Mouse (Mus musculus): Measurements from ENCODE around the gene Tead1.

DNA sequence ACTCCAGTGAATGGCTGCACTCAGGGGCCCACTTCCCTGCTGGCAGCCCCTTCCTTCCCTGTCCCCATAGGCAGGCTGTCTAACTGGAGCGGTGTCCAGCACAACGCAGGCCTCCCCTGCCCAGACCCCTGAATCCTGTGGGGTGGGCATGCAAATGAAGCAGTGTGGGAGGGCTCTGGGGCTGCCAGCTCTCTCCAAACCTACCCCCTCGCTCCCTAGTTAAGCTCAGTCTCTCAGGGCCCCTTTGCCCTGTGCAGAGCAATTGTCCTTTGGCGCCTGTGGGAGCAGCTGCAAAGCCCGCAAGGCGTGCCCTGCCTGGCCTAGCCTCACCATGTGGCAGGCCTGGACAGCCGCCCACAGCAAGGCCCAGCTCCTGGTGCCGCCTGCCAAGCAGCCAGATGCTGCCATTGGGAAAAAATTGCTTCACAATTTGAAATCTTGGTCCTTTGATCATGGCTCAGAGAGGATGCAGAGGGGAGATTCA is 204.7 kb downstream of the Tead1 start:
- no peak for TF ChIP-seq CTCF (IDR thresholded peaks at IDR 0.05; ENCODE audit: low read depth)
- TF ChIP-seq EP300 (IDR thresholded peaks at IDR 0.05; ENCODE audit: low read depth): no peak
